Mouse (Mus musculus) hindbrain, postnatal 0 days (tissue): ENCODE measurements at regions not wholly inside any gene's neighbourhood (a gene's known extent, or its start where the extent isn't known, plus 50 kb on each side); places are given as distances from the start of the nearest gene placed in this dataset.
A peak's percentile ranks its signal among the peaks of the same experiment; 100 is the strongest.

ENCODE experiments used
- ATAC-seq: fragments of 200-750 bp; cut with Nextera tagmentation; 2 replicates; pipeline ENCODE4 v1.8.0; 2017; ENCODE audit warnings: mild to moderate bottlenecking, moderate TSS enrichment, moderate library complexity
- DNase-seq: peaks from one replicate; pipeline ENCODE4 v3.0.0-alpha.2; 2015; ENCODE audit warnings: low spot score
- H3K27ac ChIP-seq: fragments of 300-500 bp; sonication (generic); 2 replicates; pipeline ENCODE4 v1.5.1; 2014; ENCODE audit warnings: mild to moderate bottlenecking
- H3K27me3 ChIP-seq: fragments of 300-500 bp; sonication (generic); 2 replicates; pipeline ENCODE4 v1.6.1; 2014; ENCODE audit warnings: low read length, mixed read lengths; ENCODE audit not compliant: insufficient read depth
- H3K36me3 ChIP-seq: fragments of 300-500 bp; sonication (generic); 2 replicates; pipeline ENCODE4 v1.6.1; 2014; ENCODE audit warnings: low read length, mixed read lengths; ENCODE audit not compliant: insufficient read depth
- H3K4me1 ChIP-seq: fragments of 300-500 bp; sonication (generic); 2 replicates; pipeline ENCODE4 v1.6.1; 2014; ENCODE audit warnings: antibody characterized with exemption, low read length, mixed read lengths; ENCODE audit not compliant: insufficient read depth
- H3K4me2 ChIP-seq: fragments of 300-500 bp; sonication (generic); 2 replicates; pipeline ENCODE4 v1.6.1; 2014; ENCODE audit warnings: low read depth, mild to moderate bottlenecking, low read length, moderate library complexity, mixed read lengths
- H3K4me3 ChIP-seq: fragments of 300-500 bp; sonication (generic); 2 replicates; pipeline ENCODE4 v1.5.1; 2014; ENCODE audit warnings: low read length
- H3K9ac ChIP-seq: fragments of 300-500 bp; sonication (generic); replicated peaks from 2 replicates; pipeline ENCODE4 v1.6.1; 2014; ENCODE audit warnings: mild to moderate bottlenecking, low read length, moderate library complexity, mixed read lengths
- H3K9me3 ChIP-seq: fragments of 300-500 bp; sonication (generic); 2 replicates; pipeline ENCODE4 v1.6.1; 2016; ENCODE audit warnings: low read length, mixed read lengths
- CTCF ChIP-seq: IDR thresholded peaks from 2 replicates; pipeline ENCODE4 v1.5.1; 2016; ENCODE audit warnings: antibody characterized with exemption, control low read depth, low read depth
- WGBS: fragments of 180-500 bp; shearing (Covaris S2); extraction: QIAGEN DNeasy Blood & Tissue Kit; methylation state at CpG from one replicate; pipeline ENCODE4 v1.1.7; 2014; 5-methylcytosine and 5-hydroxymethylcytosine counted together

GRCm38 (mm10) chr7:111301791-111302488 lies 219.1 kb upstream of the Eif4g2 start:
- Histone ChIP-seq H3K27me3 (no peaks in the 10 kb centered on the region), H3K36me3 (no peaks in the 10 kb centered on the region), H3K27ac (peak overlapping the region; percentile 62), H3K4me2 (peak overlapping the region; percentile 16; the same call in 1 of the 2 replicates), H3K9me3 (no peaks in the 10 kb centered on the region), H3K4me1 (peaks cover 1% of the 10 kb centered on the region; the same call in 1 of the 2 replicates), H3K4me3 (no peak overlapping the region), H3K9ac (0 out of 2 replicates have a peak overlapping the region, but pooled peaks have one; percentile 18)
- WGBS = 27% methylated on average over 16 of the region's 16 CpGs
- peak; percentile 66 for DNase-seq
- TF ChIP-seq CTCF = no peak
- peak; percentile 61; the same call in 1 of the 2 replicates for ATAC-seq

- Histone ChIP-seq H3K27ac (no peak overlapping the region), H3K4me1 (peaks cover 5% of the 10 kb centered on the region; the same call in 1 of the 2 replicates), H3K9ac (no peak overlapping the region), H3K4me2 (no peak overlapping the region), H3K4me3 (no peak overlapping the region), H3K9me3 (no peaks in the 10 kb centered on the region), H3K27me3 (no peaks in the 10 kb centered on the region), H3K36me3 (no peaks in the 10 kb centered on the region)
- WGBS = 44% methylated on average over 9 of the region's 9 CpGs
- TF ChIP-seq CTCF = no peak
- DNase-seq (peak; percentile 9), ATAC-seq (no peak)
These were observed 214.5 kb upstream of the Eif4g2 start for GRCm38 (mm10) chr7:111297174-111297902.

- H3K4me2 ChIP-seq = no peak overlapping the region
- no peak for TF ChIP-seq CTCF
- no peaks in the 10 kb centered on the region for H3K27me3 ChIP-seq
- no peaks in the 10 kb centered on the region for H3K9me3 ChIP-seq
- H3K9ac ChIP-seq = no peak overlapping the region
- no peak for ATAC-seq
- DNase-seq = no peak
- H3K27ac ChIP-seq = no peak overlapping the region
- 35% methylated on average over 13 of the region's 13 CpGs for WGBS
- no peak overlapping the region for H3K4me3 ChIP-seq
- H3K4me1 ChIP-seq = no peaks in the 10 kb centered on the region
- no peaks in the 10 kb centered on the region for H3K36me3 ChIP-seq
These were observed 200.7 kb upstream of the Eif4g2 start for GRCm38 (mm10) chr7:111283411-111283955.

GRCm38 (mm10) chr7:111282314-111282713 lies 199.5 kb upstream of the Eif4g2 start:
- Histone ChIP-seq H3K9me3 (no peaks in the 10 kb centered on the region), H3K27me3 (no peaks in the 10 kb centered on the region), H3K4me2 (no peak overlapping the region), H3K4me3 (no peak overlapping the region), H3K4me1 (no peaks in the 10 kb centered on the region), H3K9ac (no peak overlapping the region), H3K36me3 (no peaks in the 10 kb centered on the region), H3K27ac (no peak overlapping the region)
- DNase-seq (no peak), ATAC-seq (no peak)
- WGBS = 41% methylated on average over 8 of the region's 8 CpGs
- no peak for TF ChIP-seq CTCF

- Histone ChIP-seq H3K27me3 (no peaks in the 10 kb centered on the region), H3K4me3 (no peak overlapping the region), H3K4me2 (no peak overlapping the region), H3K9me3 (no peaks in the 10 kb centered on the region), H3K36me3 (no peaks in the 10 kb centered on the region), H3K4me1 (no peaks in the 10 kb centered on the region), H3K27ac (no peak overlapping the region), H3K9ac (no peak overlapping the region)
- no peak for TF ChIP-seq CTCF
- 92% methylated on average over 3 of the region's 3 CpGs for WGBS
- ATAC-seq (no peak), DNase-seq (no peak)
These were observed 194.9 kb upstream of the Eif4g2 start for GRCm38 (mm10) chr7:111277703-111278102.

GRCm38 (mm10) chr7:111273839-111274238 lies 191.0 kb upstream of the Eif4g2 start:
- no peaks in the 10 kb centered on the region for H3K36me3 ChIP-seq
- H3K27ac ChIP-seq = no peak overlapping the region
- no peak overlapping the region for H3K4me3 ChIP-seq
- H3K27me3 ChIP-seq = no peaks in the 10 kb centered on the region
- no peak for TF ChIP-seq CTCF
- 96% methylated on average over 5 of the region's 5 CpGs for WGBS
- H3K4me1 ChIP-seq = no peaks in the 10 kb centered on the region
- DNase-seq (no peak), ATAC-seq (no peak)
- no peak overlapping the region for H3K9ac ChIP-seq
- no peak overlapping the region for H3K4me2 ChIP-seq
- H3K9me3 ChIP-seq = no peaks in the 10 kb centered on the region
